Mouse (Mus musculus) small intestine, adult 2 months (tissue): ENCODE measurements around the gene Usp3. TPM values are rescaled to one million over a fixed set of nuclear protein-coding genes. Genes with fewer than 3 reads are reported as not detected.

ENCODE experiments used
- H3K27ac ChIP-seq: fragments of 200-500 bp; 2 replicates; pipeline ENCODE4 v1.5.1; 2012; ENCODE audit warnings: low read depth, low read length, control low read depth, inconsistent platforms; ENCODE audit not compliant: insufficient read depth
- H3K27me3 ChIP-seq: fragments of 200-500 bp; 2 replicates; pipeline ENCODE4 v1.6.1; 2012; ENCODE audit warnings: mild to moderate bottlenecking, moderate library complexity, low read length, inconsistent platforms; ENCODE audit not compliant: control insufficient read depth, insufficient read depth
- H3K36me3 ChIP-seq: fragments of 200-500 bp; 2 replicates; pipeline ENCODE4 v1.6.1; 2012; ENCODE audit warnings: mild to moderate bottlenecking, low read length, control low read depth, inconsistent platforms; ENCODE audit not compliant: control insufficient read depth, insufficient read depth
- H3K4me1 ChIP-seq: fragments of 200-500 bp; 2 replicates; pipeline ENCODE4 v1.6.1; 2012; ENCODE audit warnings: low read length, inconsistent platforms, mixed read lengths; ENCODE audit not compliant: control insufficient read depth, insufficient read depth, insufficient read length
- H3K4me3 ChIP-seq: fragments of 200-500 bp; 2 replicates; pipeline ENCODE4 v1.5.1; 2012; ENCODE audit warnings: low read depth, mild to moderate bottlenecking, control low read depth, inconsistent platforms, low read length, moderate library complexity
- CTCF ChIP-seq: fragments of 200-500 bp; IDR thresholded peaks from 2 replicates; pipeline ENCODE4 v1.5.1; 2012; ENCODE audit warnings: low read depth, mild to moderate bottlenecking, control low read depth, inconsistent platforms, low read length, moderate library complexity, mixed read lengths; ENCODE audit not compliant: insufficient replicate concordance, insufficient read length; ENCODE audit errors: extremely low read depth
- POLR2A ChIP-seq: fragments of 200-500 bp; IDR thresholded peaks from 2 replicates; pipeline ENCODE4 v1.6.1; 2012; ENCODE audit warnings: low read depth, mild to moderate bottlenecking, control low read depth, inconsistent platforms, low read length, moderate library complexity
- WGBS: fragments of 180-500 bp; shearing (Covaris S2); methylation state at CpG from one replicate; pipeline ENCODE4 v1.1.7; 2018; 5-methylcytosine and 5-hydroxymethylcytosine counted together
- polyA plus RNA-seq: library from polyadenylated mRNA; depleted of rRNA; stranded (reverse); fragments of >200 nt; gene quantifications from 2 replicates; pipeline ENCODE4 v1.2.3, GENCODE M21; 2012; rRNA removed

The Usp3 gene
- polyA plus RNA-seq, result 9.4 and 19.8 TPM in 2 replicates

DNA sequence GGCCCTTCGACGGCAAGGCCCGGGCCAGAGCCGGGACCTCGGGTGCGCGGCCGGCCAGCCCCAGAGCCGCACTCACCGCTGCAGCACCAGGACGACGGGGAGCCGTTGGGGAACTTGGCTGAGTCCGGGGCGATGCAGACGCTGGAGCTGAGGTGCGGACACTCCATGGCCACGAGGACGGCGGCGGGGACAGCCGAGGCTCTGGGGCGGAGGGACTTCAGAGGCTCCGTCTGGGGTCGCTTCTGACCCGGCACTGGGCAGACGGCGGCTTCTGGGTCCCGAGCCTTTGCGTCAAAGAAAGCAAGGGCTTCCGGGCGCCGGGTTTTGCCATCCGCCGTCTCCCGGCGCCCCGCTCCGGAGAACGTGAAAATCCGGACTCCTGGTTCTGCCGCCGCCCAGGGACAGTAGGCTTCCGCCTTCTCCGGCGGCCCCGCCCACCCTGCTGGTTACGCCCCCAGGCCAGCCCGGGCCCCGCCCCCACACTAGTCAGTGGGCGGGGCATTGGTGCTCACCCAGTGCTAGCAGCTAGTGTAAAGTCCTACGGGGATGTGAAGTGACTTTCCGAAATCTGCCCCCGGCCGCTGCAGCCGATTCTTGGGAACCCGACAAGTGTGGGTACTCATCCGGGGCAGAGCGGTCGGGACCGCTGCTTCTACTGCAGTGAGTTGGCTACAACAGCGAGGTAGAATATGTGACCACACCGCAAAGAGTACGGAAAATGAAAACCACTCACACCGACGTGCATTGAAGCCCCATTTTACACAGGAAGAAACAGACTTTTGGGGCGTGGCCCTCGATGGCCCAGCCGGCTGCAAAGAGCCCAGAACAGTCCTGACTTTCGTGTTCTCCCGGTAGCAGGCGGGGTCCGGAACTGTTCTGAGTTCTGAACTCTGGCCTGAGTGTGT lies at the start of gene Usp3:
TSS of gene Usp3 (minus strand) at position 435 of the 905 bp plus-strand sequence.
- peak; percentile 51; the same call in 1 of the 2 replicates for TF ChIP-seq POLR2A
- TF ChIP-seq CTCF, result peak; percentile 4; the same call in 1 of the 2 replicates
- H3K4me1 ChIP-seq, result peaks cover 13% of the 10 kb centered on the region; the same call in 1 of the 2 replicates
- peak within 1 kb of the TSS; percentile 99 for H3K4me3 ChIP-seq
- no peaks in the 10 kb centered on the region for H3K27me3 ChIP-seq
- WGBS, result under 1% methylated on average over 73 of the region's 73 CpGs
- H3K36me3 ChIP-seq, result no peaks in the 10 kb centered on the region
- peak within 1 kb of the TSS; percentile 100 for H3K27ac ChIP-seq

DNA sequence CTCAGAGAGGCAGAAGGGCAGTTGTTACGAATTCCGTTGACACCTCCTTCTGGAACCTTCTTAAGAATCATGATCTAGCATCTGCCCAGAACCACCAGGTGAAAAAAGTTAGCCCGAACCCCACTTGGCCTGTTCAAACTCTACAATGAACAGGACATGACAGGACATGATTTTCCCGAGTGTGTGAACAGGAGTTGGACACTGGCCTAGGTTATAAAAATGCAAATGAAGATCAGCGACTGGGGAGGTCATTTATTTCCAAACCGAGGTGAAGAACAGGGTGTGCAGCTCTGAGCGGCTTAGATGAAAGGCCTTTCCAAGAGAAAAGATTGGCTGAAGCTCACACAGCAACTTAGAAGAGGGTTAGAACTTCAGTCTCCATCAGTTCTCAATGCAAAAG lies 47.5 kb upstream of the Usp3 start:
- TF ChIP-seq POLR2A, result no peak
- no peak for TF ChIP-seq CTCF
- H3K4me1 ChIP-seq, result no peaks in the 10 kb centered on the region; the same call in 1 of the 2 replicates
- H3K36me3 ChIP-seq, result no peaks in the 10 kb centered on the region
- H3K27ac ChIP-seq, result no peak overlapping the region
- H3K27me3 ChIP-seq, result no peaks in the 10 kb centered on the region
- H3K4me3 ChIP-seq, result no peak overlapping the region
- WGBS, result 64% methylated on average over 7 of the region's 7 CpGs

- Histone ChIP-seq H3K4me1 (no peaks in the 10 kb centered on the region; the same call in 1 of the 2 replicates), H3K4me3 (no peak overlapping the region), H3K27me3 (no peaks in the 10 kb centered on the region), H3K27ac (no peak overlapping the region), H3K36me3 (no peaks in the 10 kb centered on the region)
- WGBS, result 65% methylated on average over 2 of the region's 2 CpGs
- TF ChIP-seq POLR2A (no peak), CTCF (no peak)
Measured at GRCm38 (mm10) chr9:66639626-66640025, 46.7 kb upstream of the Usp3 start.

DNA sequence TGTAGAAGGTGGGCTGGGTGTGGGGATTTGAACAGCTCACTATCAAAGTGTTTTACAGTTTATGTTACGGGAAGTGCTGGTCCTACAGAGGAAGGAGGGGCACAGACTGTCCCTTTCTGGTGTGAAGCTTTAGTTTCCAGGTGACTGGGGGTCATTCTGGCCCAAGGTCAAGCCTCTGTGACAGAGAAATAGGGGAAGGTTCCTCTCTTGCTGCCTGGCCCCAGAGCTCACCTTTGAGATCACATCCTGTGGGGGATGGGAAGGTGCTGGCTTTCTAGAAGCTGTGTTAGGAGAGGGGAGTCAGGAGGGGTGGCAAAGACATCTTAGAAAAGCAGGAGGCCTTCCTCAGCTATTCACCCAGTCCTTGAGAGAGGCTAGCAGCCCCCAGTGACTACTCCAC lies 39.5 kb upstream of the Usp3 start:
- Histone ChIP-seq H3K27me3 (no peaks in the 10 kb centered on the region), H3K4me3 (no peak overlapping the region), H3K4me1 (peaks cover 2% of the 10 kb centered on the region; the same call in 1 of the 2 replicates), H3K36me3 (no peaks in the 10 kb centered on the region), H3K27ac (no peak overlapping the region)
- WGBS, result 89% methylated on average over 1 of the region's 1 CpGs
- no peak for TF ChIP-seq CTCF

GRCm38 (mm10) chr9:66630931-66631330 lies 38.0 kb upstream of the Usp3 start:
- H3K4me3 ChIP-seq, result no peak overlapping the region
- H3K36me3 ChIP-seq, result no peaks in the 10 kb centered on the region
- no peak overlapping the region for H3K27ac ChIP-seq
- H3K4me1 ChIP-seq, result peaks cover 11% of the 10 kb centered on the region; the same call in 1 of the 2 replicates
- no peaks in the 10 kb centered on the region for H3K27me3 ChIP-seq
- TF ChIP-seq CTCF (no peak), POLR2A (no peak)
- WGBS, result 78% methylated on average over 1 of the region's 1 CpGs

DNA sequence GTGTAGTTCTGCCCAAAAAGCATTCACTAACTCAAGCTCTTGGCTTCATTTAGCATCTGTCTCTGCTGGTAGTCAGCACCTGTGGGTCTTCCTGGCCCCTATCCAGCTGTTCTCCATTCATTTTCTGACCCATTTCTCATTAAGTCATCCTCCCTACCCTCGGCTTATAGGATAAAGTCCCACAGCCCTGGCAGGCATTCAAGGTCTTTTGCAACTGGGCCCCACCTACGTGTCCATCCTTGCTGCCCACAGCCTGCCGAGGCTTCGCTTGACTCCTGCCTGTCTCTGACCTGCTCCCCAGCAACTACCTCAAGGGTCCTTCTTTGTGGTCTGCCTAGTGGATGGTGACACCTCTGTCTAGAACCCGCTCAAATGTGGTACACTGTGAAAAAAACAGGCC lies 33.7 kb upstream of the Usp3 start:
- H3K27me3 ChIP-seq, result no peaks in the 10 kb centered on the region
- WGBS, result 42% methylated on average over 5 of the region's 5 CpGs
- H3K4me1 ChIP-seq, result peaks cover 25% of the 10 kb centered on the region; the same call in 1 of the 2 replicates
- no peaks in the 10 kb centered on the region for H3K36me3 ChIP-seq
- TF ChIP-seq CTCF, result no peak
- TF ChIP-seq POLR2A, result no peak
- H3K4me3 ChIP-seq, result no peak overlapping the region
- H3K27ac ChIP-seq, result no peak overlapping the region

DNA sequence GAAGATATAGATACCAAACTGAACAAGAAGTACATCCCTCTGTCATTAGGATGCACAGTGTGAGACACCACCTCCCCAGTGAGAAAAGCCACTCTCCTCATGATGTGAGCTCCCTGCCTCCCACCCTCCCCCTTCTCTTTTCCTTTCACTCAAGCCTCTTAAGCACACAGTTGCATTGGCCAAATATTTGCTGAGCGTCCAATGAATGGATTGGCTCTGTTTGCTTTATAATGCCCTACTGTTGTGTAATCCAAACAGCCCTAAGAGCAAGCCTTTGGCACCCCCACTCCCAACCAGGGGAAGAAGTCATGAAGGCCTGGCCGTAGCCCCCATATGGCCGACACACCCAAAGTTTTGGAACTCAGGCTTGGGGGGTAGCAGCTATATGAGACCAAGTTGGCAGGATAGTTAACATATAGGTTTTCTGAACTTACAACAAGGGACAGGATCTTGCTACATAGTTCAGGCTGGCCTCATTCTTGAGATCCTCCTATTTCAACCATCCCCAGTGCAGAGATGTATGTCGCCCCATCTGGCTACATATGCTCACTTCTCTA lies 33.1 kb upstream of the Usp3 start:
- no peaks in the 10 kb centered on the region for H3K27me3 ChIP-seq
- TF ChIP-seq CTCF (no peak), POLR2A (no peak)
- no peak overlapping the region for H3K4me3 ChIP-seq
- no peaks in the 10 kb centered on the region for H3K36me3 ChIP-seq
- 59% methylated on average over 4 of the region's 4 CpGs for WGBS
- H3K4me1 ChIP-seq, result peaks cover 26% of the 10 kb centered on the region; the same call in 1 of the 2 replicates
- no peak overlapping the region for H3K27ac ChIP-seq
